Mouse (Mus musculus) monocyte, adult 2 months (primary cell): ENCODE measurements around the gene Vmn2r61.

ENCODE experiments used
- DNase-seq, 2 experiments: peaks; one replicate each; pipeline ENCODE4 v3.0.0; 2022; ENCODE audit warnings: low spot score in 2 of 2, low read depth in 1 of 2

Vmn2r61 gene

GRCm38 (mm10) chr7:42259753-42260152 lies at the start of gene Vmn2r61:
TSS of gene Vmn2r61 (plus strand) at chr7:42260053.
- DNase-seq = no peak
